Mouse (Mus musculus) adrenal gland, adult (tissue): Measurements from ENCODE around the gene Tmem189.

Experiments
- DNase-seq, 2 experiments: peaks; one replicate each; pipeline ENCODE4 v3.0.0; 2022 to 2023; ENCODE audit warnings: low spot score in 1 of 2; ENCODE audit not compliant: inconsistent age in 2 of 2

Tmem189 gene

GRCm38 (mm10) chr2:167702126-167702525 is 12.5 kb upstream of the Tmem189 start:
- peak in 1 of 2 experiments; percentile 65 for DNase-seq

DNA sequence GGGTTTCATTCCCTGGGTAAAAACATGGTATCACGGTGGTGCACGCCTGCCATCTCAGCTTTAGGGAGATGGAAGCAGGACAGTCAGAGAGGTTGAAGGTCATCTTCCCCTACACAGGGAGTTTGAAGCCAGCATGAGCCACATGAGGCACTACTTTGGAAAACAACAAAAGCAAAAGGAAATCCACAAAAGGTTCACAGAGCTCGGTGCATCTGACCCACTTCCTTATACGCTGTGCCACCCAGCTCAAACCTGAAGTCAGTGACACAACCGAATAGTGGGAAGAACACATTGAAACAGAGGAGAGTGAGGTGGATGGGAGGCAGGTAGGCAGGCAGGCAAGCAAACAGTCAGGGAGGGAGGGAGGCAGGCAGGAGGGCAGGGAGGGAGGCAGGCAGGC is 11.8 kb upstream of the Tmem189 start:
- DNase-seq = no peak

- peak; percentile 66 to 87 for DNase-seq
These were observed 10.4 kb upstream of the Tmem189 start for GRCm38 (mm10) chr2:167700018-167700417.

DNA sequence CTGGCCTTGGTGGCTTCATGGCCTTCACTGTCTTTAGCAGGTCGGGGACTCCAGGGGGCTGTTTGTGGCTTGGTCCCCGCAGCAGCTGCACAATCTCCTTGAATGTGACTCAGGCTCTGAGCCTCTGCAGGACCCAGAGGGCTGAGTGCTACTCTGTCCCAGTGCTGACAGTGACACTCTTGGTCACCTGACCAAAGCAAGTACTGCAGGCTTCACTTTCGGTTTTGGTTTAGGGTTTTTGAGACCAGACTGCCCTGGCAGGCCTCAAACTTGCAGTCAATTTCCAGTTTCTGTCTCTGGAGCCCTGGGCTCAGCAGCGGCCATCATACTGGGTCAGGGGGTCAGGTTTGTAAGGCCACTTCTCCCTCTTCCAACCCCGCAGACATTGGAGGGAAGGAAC is 8.3 kb upstream of the Tmem189 start:
- DNase-seq = peak; percentile 86 to 95

DNA sequence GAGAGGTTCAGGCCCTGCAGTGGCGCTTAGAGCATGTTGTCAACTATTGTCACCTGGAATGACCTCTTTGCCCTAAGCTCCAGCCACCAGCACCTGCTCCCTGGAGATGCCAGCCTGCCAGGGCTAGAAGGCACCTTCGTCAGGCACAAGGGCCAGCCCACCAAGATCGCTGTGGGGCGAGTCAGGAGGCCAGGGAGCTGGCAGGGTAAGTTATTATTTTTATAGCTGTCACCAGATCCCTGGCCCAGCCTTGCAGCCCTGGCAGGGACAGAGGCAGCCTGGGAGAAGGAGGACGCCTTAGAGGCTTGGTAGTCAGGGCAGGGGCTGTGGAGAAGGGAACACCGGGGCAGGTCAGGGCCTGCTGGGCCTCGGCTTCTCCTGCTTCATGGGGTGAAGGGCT is 6.5 kb upstream of the Tmem189 start:
- DNase-seq = peak in 1 of 2 experiments; percentile 86

GRCm38 (mm10) chr2:167695491-167695890 is 5.9 kb upstream of the Tmem189 start:
- DNase-seq = peak in 1 of 2 experiments; percentile 65

GRCm38 (mm10) chr2:167694963-167695362 is 5.3 kb upstream of the Tmem189 start:
- DNase-seq = peak in 1 of 2 experiments; percentile 60

- DNase-seq = no peak
These were observed 4.6 kb upstream of the Tmem189 start for GRCm38 (mm10) chr2:167694244-167694643.

DNA sequence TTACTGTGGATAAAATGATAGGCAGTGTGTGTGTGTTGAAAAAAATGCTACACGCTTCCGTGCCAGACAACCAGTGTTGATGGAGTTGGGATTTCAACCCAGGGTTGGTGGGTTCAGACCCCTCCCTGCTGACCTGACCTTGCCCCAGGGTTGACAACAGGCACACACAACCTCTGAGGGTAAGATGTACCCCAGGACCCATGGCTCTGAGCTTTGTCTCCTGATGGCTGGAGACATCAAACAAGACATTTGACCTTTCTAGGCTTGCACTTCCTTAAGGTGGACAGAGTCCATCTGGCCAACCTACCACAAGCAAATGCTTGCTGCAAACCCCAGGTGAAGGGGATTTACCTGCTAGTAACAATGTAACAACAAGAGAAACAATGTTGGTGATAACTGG is 3.9 kb upstream of the Tmem189 start:
- peak in 1 of 2 experiments; percentile 74 for DNase-seq

DNA sequence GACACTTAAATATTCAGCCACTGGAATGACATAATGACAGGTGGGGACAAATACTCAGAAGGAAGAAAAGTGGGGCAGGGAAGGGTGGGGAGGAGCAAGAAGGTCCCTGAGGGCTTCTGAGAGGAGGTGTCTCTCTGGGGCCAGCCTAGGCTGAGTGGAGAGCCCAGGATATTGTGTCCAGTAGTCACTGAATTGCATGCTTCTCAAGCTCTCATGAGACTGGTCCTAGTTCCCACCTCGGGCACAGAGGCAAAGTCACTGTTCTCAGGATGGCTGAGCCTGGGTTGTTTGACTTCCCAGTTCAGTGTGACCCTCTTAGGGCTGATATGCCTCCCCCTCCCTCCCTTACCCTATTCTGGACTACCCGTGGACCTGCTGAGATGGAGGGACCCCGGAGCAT is 3.2 kb upstream of the Tmem189 start:
- peak in 1 of 2 experiments; percentile 83 for DNase-seq

- peak in 1 of 2 experiments; percentile 77 for DNase-seq
These were observed 2.4 kb upstream of the Tmem189 start for GRCm38 (mm10) chr2:167691871-167692661.

GRCm38 (mm10) chr2:167691410-167691809 is 1.8 kb upstream of the Tmem189 start:
- no peak for DNase-seq

DNA sequence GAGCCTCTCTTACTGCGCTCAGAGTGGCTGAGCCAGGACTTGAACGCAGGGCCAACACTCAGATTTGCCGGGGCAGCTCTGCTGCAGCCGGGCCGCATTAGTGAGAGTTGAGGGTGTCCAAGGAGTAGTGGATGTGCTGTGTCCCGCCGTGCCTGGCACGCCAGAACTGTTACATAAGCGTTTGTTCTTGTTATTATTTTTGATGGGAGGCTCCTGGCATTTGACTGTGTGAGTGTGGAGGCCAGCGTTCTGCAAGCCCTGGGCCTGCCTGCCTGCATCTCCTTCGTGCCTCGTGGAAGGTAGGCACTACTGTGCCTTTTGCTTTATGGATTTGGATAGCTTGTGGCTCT is 1.3 kb upstream of the Tmem189 start:
- peak; percentile 80 to 88 for DNase-seq

GRCm38 (mm10) chr2:167690219-167690961 is 768 bp upstream of the Tmem189 start:
- peak; percentile 80 to 91 for DNase-seq

GRCm38 (mm10) chr2:167688498-167689451 is 847 bp downstream of the Tmem189 start, which contains the start of gene Cebpb:
TSS of gene Cebpb (plus strand) at chr2:167688915.
- DNase-seq = peak; percentile 94 to 99

- DNase-seq = peak; percentile 75 to 94
These were observed 1.5 kb downstream of the Tmem189 start for GRCm38 (mm10) chr2:167688126-167688497.

DNA sequence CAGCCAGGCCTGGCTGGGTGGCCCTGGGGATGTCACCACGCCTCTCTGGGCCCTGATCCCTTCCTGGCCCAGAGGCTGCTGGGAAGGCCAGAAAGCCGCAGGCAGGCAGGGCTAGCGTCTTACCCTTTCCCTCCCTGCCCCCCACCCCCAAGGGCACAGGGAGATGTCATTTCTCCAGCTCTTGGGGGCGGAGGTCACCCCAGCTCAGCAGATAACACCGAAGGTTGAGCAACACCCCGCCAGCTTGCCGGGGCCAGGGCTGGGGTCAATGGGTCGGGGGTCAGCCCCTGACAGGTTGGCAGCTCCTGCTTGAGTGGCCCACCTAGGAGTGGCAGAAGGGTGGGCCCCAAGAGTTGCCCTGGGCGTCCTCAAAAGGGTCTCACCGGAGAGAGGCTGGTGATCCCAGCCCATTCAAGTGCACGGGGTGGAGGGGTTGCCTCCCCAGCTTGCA is 1.9 kb downstream of the Tmem189 start:
- peak; percentile 88 to 96 for DNase-seq

DNA sequence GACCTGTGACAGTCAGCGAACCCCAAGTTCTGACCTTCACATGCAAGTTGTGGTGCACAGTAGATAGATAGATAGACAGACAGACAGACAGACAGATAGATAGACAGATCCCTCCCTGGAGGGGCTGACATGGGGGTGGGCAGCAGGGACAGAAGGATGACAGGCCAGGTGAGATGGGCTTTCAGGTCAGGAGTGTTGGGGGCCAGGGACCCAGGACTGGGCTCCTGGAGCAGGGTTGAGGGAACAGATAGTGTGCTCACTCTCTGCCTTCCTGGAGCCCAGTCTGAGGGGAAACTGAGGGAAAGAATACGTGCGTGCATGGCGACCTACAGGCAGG is 2.4 kb downstream of the Tmem189 start:
- DNase-seq = no peak

GRCm38 (mm10) chr2:167686382-167687249 is 3.0 kb downstream of the Tmem189 start:
- peak; percentile 70 to 91 for DNase-seq

DNA sequence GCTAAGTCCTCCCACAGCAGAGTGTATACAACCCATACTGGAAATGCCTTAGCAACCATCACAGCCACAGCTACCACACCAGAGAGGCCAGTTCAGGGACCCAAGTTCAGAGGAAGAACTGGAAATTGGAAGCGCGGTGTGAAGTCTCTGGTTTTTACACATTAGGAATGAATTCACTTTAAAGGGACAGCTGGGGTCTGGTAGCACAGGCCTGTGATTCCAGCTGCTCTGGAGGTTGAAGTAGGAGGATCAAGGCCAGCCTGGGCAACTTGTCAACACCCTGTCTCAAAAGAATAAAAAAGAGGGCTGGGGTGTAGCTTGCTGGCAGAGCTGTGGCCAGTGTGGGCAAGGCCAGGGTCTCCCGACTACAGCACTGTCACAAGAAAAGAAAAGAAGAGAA is 3.8 kb downstream of the Tmem189 start:
- DNase-seq = peak in 1 of 2 experiments; percentile 84
